ENCODE assay signal across 22 mouse cellular contexts in the genomic region with DNA sequence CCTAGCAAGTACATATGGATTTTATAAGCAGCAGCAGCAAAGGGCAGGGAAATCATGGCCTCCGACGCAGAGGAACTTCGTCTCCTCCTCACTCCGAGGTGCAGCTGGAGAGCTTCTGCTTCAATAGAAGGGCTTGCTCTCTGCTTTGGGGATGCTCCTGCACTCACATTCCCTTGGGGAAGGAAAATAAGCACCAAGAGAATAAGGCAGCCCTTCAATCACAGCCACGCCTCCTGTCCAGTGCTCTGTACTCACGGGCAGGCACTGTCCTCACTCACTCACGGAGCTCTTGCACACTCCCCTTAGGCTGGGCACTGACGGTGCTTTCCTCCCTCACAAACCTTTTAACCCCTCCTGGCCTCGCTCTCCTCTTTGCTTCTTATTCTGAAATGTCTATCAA.
DNase-seq lines count a peak whose midpoint lies in the region; ATAC-seq and TF ChIP-seq lines count a peak whose summit lies in the region.
"Had no signal": no experiment of that assay in that cellular context is flagged by ENCODE, and none has a peak within 500 bp of the region (broad histone marks: within the 10 kb centered on the region; RNA-seq: fewer than 3 reads in every experiment).

No protein-coding gene starts in this region.

- no peak overlapping the region for H3K4me2 ChIP-seq in heart, embryonic 13.5 days
- H3K4me2 ChIP-seq in heart, embryonic 12.5 days = no peak overlapping the region
- H3K4me2 ChIP-seq in lung, postnatal 0 days (replicated peaks; ENCODE audit: low read depth, low read length) = no peak overlapping the region
- H3K4me2 ChIP-seq: heart, embryonic 15.5 days; midbrain, embryonic 11.5 days; neural tube, embryonic 13.5 days had no signal

- 0 out of 2 replicates have a peak overlapping the region, but pooled peaks have one; percentile 16 for H3K9ac ChIP-seq in heart, embryonic 13.5 days
- H3K9ac ChIP-seq in heart, embryonic 12.5 days = no peak overlapping the region
- no peak overlapping the region for H3K9ac ChIP-seq in lung, postnatal 0 days (replicated peaks; ENCODE audit: low read depth)
- H3K9ac ChIP-seq: forebrain, postnatal 0 days; heart, embryonic 15.5 days; neural tube, embryonic 13.5 days had no signal

- 53% methylated on average over 9 of the region's 9 CpGs for WGBS in heart, embryonic 13.5 days
- 55% methylated on average over 9 of the region's 9 CpGs for WGBS in heart, embryonic 12.5 days
- WGBS in lung, postnatal 0 days = 52% methylated on average over 9 of the region's 9 CpGs

- TF ChIP-seq EP300 in lung, postnatal 0 days (IDR thresholded peaks at IDR 0.05) = no peak

- TF ChIP-seq POLR2A in embryonic fibroblast, embryonic 13.5 days (IDR thresholded peaks at IDR 0.05; ENCODE audit: low read depth, low read length) = no peak

- no peak for TF ChIP-seq CTCF in lung, postnatal 0 days (IDR thresholded peaks at IDR 0.05)
- TF ChIP-seq CTCF in embryonic fibroblast, embryonic 13.5 days (IDR thresholded peaks at IDR 0.05; ENCODE audit: borderline replicate concordance, insufficient read depth, low read length) = no peak

- peaks cover 46% of the 10 kb centered on the region for H3K4me1 ChIP-seq in heart, embryonic 13.5 days
- H3K4me1 ChIP-seq in heart, embryonic 12.5 days (replicated peaks) = peaks cover 29% of the 10 kb centered on the region
- no peaks in the 10 kb centered on the region for H3K4me1 ChIP-seq in lung, postnatal 0 days (ENCODE audit: insufficient read depth, low read depth, low read length)
- H3K4me1 ChIP-seq in embryonic fibroblast, embryonic 13.5 days (ENCODE audit: control insufficient read depth, insufficient read depth, low read length) = peaks cover 7% of the 10 kb centered on the region; the same call in 1 of the 2 replicates

- no peaks in the 10 kb centered on the region for H3K9me3 ChIP-seq in heart, embryonic 13.5 days
- H3K9me3 ChIP-seq in heart, embryonic 12.5 days (replicated peaks) = no peaks in the 10 kb centered on the region
- H3K9me3 ChIP-seq in lung, postnatal 0 days (ENCODE audit: low read length) = no peaks in the 10 kb centered on the region
- H3K9me3 ChIP-seq: heart, embryonic 15.5 days; neural tube, embryonic 13.5 days had no signal

- no peak overlapping the region for H3K27ac ChIP-seq in heart, embryonic 13.5 days (replicated peaks)
- no peak overlapping the region for H3K27ac ChIP-seq in heart, embryonic 12.5 days (ENCODE audit: poor library complexity, severe bottlenecking)
- H3K27ac ChIP-seq in lung, postnatal 0 days (ENCODE audit: low read length) = no peak overlapping the region
- peak overlapping the region; percentile 65; the same call in 1 of the 2 replicates for H3K27ac ChIP-seq in embryonic fibroblast, embryonic 13.5 days (ENCODE audit: insufficient read depth, low read length)
- H3K27ac ChIP-seq: gastrocnemius, adult 2 months; kidney, postnatal 0 days; left cerebral cortex, adult 2 months; neural tube, embryonic 13.5 days had no signal

- H3K27me3 ChIP-seq in heart, embryonic 13.5 days (replicated peaks) = no peaks in the 10 kb centered on the region
- no peaks in the 10 kb centered on the region for H3K27me3 ChIP-seq in heart, embryonic 12.5 days (replicated peaks)
- no peaks in the 10 kb centered on the region for H3K27me3 ChIP-seq in lung, postnatal 0 days (replicated peaks; ENCODE audit: insufficient read depth, low read length)
- H3K27me3 ChIP-seq: CH12.LX; heart, embryonic 15.5 days; neural tube, embryonic 13.5 days had no signal

- ATAC-seq in heart, embryonic 13.5 days (ENCODE audit: extremely low read depth, insufficient number of reproducible peaks, low FRiP score, low TSS enrichment) = no peak
- no peak for ATAC-seq in heart, embryonic 12.5 days (ENCODE audit: insufficient number of reproducible peaks, low FRiP score)
- ATAC-seq in lung, postnatal 0 days = peak; percentile 34; the same call in 1 of the 2 replicates
- no peak for ATAC-seq in activated CD4-positive, CD25-positive, alpha-beta regulatory T cell, adult 4 months
- ATAC-seq: forebrain, postnatal 0 days; intestine, postnatal 0 days had no signal

- intact Hi-C loops in left cerebral cortex, postnatal 4 days (cut with DNase I) = no loop called here

- no peak overlapping the region for H3K4me3 ChIP-seq in heart, embryonic 13.5 days
- no peak overlapping the region for H3K4me3 ChIP-seq in heart, embryonic 12.5 days
- H3K4me3 ChIP-seq in lung, postnatal 0 days (ENCODE audit: low read depth, low read length) = no peak overlapping the region
- no peak overlapping the region for H3K4me3 ChIP-seq in embryonic fibroblast, embryonic 13.5 days (ENCODE audit: insufficient read depth, low read length)
- H3K4me3 ChIP-seq: erythroblast, embryonic 14.5 days; gastrocnemius, adult 2 months; heart, embryonic 15.5 days; left cerebral cortex, adult 2 months; neural tube, embryonic 13.5 days had no signal

- peaks cover 32% of the 10 kb centered on the region for H3K36me3 ChIP-seq in heart, embryonic 13.5 days
- H3K36me3 ChIP-seq in heart, embryonic 12.5 days = peaks cover 21% of the 10 kb centered on the region
- H3K36me3 ChIP-seq in lung, postnatal 0 days (ENCODE audit: insufficient read depth, low read length) = peaks cover 4% of the 10 kb centered on the region; the same call in 1 of the 2 replicates
- H3K36me3 ChIP-seq: neural tube, embryonic 13.5 days had no signal

- peak; percentile 26 for DNase-seq in lung, postnatal 0 days (ENCODE audit: low spot score)
- no peak for DNase-seq in lung, postnatal 14 days
- DNase-seq in left cerebral cortex, postnatal 4 days = no peak
- DNase-seq: adrenal gland, adult 2 months; cerebellum, postnatal 10 days; forebrain, postnatal 0 days; gastrocnemius, adult 2 months; lung, adult 18-20 months; right cerebral cortex, postnatal 25 days; thymus, postnatal 14 days had no signal
